Mouse (Mus musculus): ENCODE results near the gene Pax4.

GRCm38 (mm10) chr6:28430795-28431537, 18.2 kb downstream of the Pax4 start:
- TF ChIP-seq CTCF (IDR thresholded peaks at IDR 0.05; ENCODE audit: borderline replicate concordance, control insufficient read depth, extremely low read depth, insufficient read depth, low read length, poor library complexity) (no peak), POLR2A (IDR thresholded peaks at IDR 0.05; ENCODE audit: control insufficient read depth, extremely low read depth, insufficient read depth, low read length, poor library complexity) (no peak)

Measured in thymus, adult 2 months (tissue).